Mouse (Mus musculus) liver, embryonic 14.5 days (tissue): ENCODE data around the gene Pikfyve. TPM values are rescaled to one million over a fixed set of nuclear protein-coding genes. Genes with fewer than 3 reads are reported as not detected.

Experiments
- ATAC-seq: fragments of 200-750 bp; cut with Nextera tagmentation; 2 replicates; pipeline ENCODE4 v1.8.0; 2017; ENCODE audit warnings: moderate number of reproducible peaks, mild to moderate bottlenecking, moderate library complexity; ENCODE audit not compliant: insufficient read depth
- DNase-seq, 3 experiments: peaks; one replicate each; pipeline ENCODE4 v3.0.0-alpha.2; 2012 to 2013; ENCODE audit warnings: low read depth in 3 of 3, low spot score in 3 of 3
- H3K27ac ChIP-seq: fragments of 300-500 bp; sonication (generic); 2 replicates; pipeline ENCODE4 v1.5.1; 2014; ENCODE audit warnings: moderate library complexity, mild to moderate bottlenecking, control low read depth, inconsistent platforms
- H3K27me3 ChIP-seq: fragments of 300-500 bp; sonication (generic); 2 replicates; pipeline ENCODE4 v1.6.1; 2014; ENCODE audit warnings: mild to moderate bottlenecking, low read length, moderate library complexity; ENCODE audit not compliant: control insufficient read depth, insufficient read depth
- H3K36me3 ChIP-seq: fragments of 300-500 bp; sonication (generic); replicated peaks from 2 replicates; pipeline ENCODE4 v1.6.1; 2014; ENCODE audit warnings: low read depth; ENCODE audit not compliant: control insufficient read depth, insufficient read depth
- H3K4me1 ChIP-seq, 2 experiments: fragments of 200-500 bp in 1 of 2; fragments of 300-500 bp in 1 of 2; sonication (generic) in 1 of 2; replicated peaks; 2 replicates each; pipeline ENCODE4 v1.6.1; 2012 to 2014; ENCODE audit warnings: antibody characterized with exemption in 1 of 2, inconsistent platforms in 1 of 2, low read length in 1 of 2; ENCODE audit not compliant: control insufficient read depth in 2 of 2, insufficient read depth in 2 of 2
- H3K4me2 ChIP-seq: fragments of 300-500 bp; sonication (generic); 2 replicates; pipeline ENCODE4 v1.6.1; 2014; ENCODE audit warnings: low read depth, mild to moderate bottlenecking, control low read depth, moderate library complexity
- H3K4me3 ChIP-seq, 2 experiments: fragments of 200-500 bp in 1 of 2; fragments of 300-500 bp in 1 of 2; sonication (generic) in 1 of 2; 2 replicates each; pipeline ENCODE4 v1.5.1; 2012 to 2014; ENCODE audit warnings: low read depth in 2 of 2, low read length in 2 of 2, mild to moderate bottlenecking in 2 of 2, control low read depth in 1 of 2, inconsistent platforms in 1 of 2, moderate library complexity in 1 of 2; ENCODE audit not compliant: insufficient read depth in 1 of 2
- H3K9ac ChIP-seq: fragments of 300-500 bp; sonication (generic); replicated peaks from 2 replicates; pipeline ENCODE4 v1.6.1; 2014; ENCODE audit warnings: mild to moderate bottlenecking, control low read depth, moderate library complexity
- H3K9me3 ChIP-seq: fragments of 300-500 bp; sonication (generic); 2 replicates; pipeline ENCODE4 v1.6.1; 2016; ENCODE audit warnings: low read length, mixed read lengths; ENCODE audit not compliant: control insufficient read depth
- CTCF ChIP-seq: IDR thresholded peaks from 2 replicates; pipeline ENCODE4 v1.5.1; 2016; ENCODE audit warnings: antibody characterized with exemption, low read depth, control low read depth
- EP300 ChIP-seq: IDR thresholded peaks from 2 replicates; pipeline ENCODE4 v1.6.1; 2016; ENCODE audit warnings: antibody characterized with exemption, low read depth
- WGBS: fragments of 180-500 bp; shearing (Covaris S2); extraction: QIAGEN DNeasy Blood & Tissue Kit; methylation state at CpG from one replicate; pipeline ENCODE4 v1.1.7; 2014; ENCODE audit not compliant: insufficient replicate concordance; 5-methylcytosine and 5-hydroxymethylcytosine counted together
- polyA plus RNA-seq, 2 experiments: library from polyadenylated mRNA; depleted of rRNA in 1 of 2; stranded (reverse) in 1 of 2; unstranded in 1 of 2; fragments of >200 nt; fragmentation: Nextera tagmentation in 1 of 2; extraction: Ambion mirVana in 1 of 2; gene quantifications; 2 replicates each; pipeline versions ENCODE4 v1.2.1 to v1.2.3; 2012 to 2014

Pikfyve gene
- polyA plus RNA-seq, 2 experiments = 2.6 to 5.1 TPM

DNA sequence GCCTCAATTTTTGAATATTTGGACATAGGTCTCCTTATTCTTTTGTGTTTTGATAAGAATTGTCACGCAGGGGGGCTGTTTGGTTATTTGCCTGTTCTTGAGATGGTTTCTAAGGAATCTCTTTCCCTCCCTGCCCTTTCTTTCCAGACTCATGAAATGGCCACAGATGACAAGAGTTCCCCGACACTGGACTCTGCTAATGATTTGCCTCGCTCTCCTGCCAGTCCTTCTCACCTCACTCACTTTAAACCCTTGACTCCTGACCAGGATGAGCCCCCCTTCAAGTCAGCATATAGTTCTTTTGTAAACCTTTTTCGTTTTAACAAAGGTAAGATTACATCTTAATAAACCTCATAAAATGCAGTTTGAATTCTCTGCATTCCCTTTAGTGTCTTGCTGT is 3.7 kb downstream of the Pikfyve start:
- WGBS = 67% methylated on average over 4 of the region's 4 CpGs
- no peak for DNase-seq

GRCm38 (mm10) chr1:65193226-65193625 is 6.7 kb downstream of the Pikfyve start:
- Histone ChIP-seq H3K4me3 (no peak overlapping the region), H3K4me1 (no peaks in the 10 kb centered on the region), H3K9me3 (no peaks in the 10 kb centered on the region), H3K27me3 (no peaks in the 10 kb centered on the region), H3K4me2 (no peak overlapping the region), H3K27ac (no peak overlapping the region), H3K9ac (no peak overlapping the region), H3K36me3 (peaks cover 7% of the 10 kb centered on the region; the same call in 1 of the 2 replicates)
- ATAC-seq = no peak
- 87% methylated on average over 2 of the region's 2 CpGs for WGBS
- TF ChIP-seq EP300 = no peak
- TF ChIP-seq CTCF = no peak
- no peak for DNase-seq

More for the DNA sequence above, 3.7 kb downstream of the Pikfyve start:
- Histone ChIP-seq H3K9ac (no peak overlapping the region), H3K27me3 (no peaks in the 10 kb centered on the region), H3K9me3 (no peaks in the 10 kb centered on the region), H3K4me2 (no peak overlapping the region), H3K36me3 (peaks cover 5% of the 10 kb centered on the region; the same call in 1 of the 2 replicates), H3K4me3 (no peak overlapping the region), H3K4me1 (peaks cover 8 to 11% of the 10 kb centered on the region in 2 experiments; a peak in 3 of 4 replicates), H3K27ac (no peak overlapping the region)
- no peak for ATAC-seq
- TF ChIP-seq EP300 = no peak
- TF ChIP-seq CTCF = no peak

DNA sequence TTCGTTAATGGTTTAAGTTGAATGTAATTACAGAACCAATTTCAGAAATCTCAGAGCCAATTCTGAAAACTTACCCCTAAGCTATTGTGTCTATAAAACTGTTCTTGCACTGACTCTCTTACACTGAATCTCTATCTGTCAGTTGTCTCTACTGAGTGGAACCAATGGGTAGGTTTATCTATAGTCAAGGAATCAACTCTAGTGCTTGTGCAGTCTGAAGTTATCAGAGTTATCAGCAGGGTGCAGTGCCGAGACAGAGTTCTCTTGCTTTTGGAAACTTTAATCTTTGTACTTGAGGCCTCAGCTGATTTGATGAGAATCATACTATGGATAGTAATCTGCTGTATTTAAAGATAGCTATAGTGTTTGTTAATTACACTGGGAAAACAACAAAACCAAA is 11.9 kb downstream of the Pikfyve start:
- ATAC-seq (no peak), DNase-seq (no peak)
- no peak overlapping the region for H3K9ac ChIP-seq
- peaks cover 3% of the 10 kb centered on the region for H3K36me3 ChIP-seq
- H3K4me3 ChIP-seq = no peak overlapping the region
- TF ChIP-seq EP300 = no peak
- no peak for TF ChIP-seq CTCF
- no peak overlapping the region for H3K27ac ChIP-seq
- no peaks in the 10 kb centered on the region for H3K9me3 ChIP-seq
- peaks cover 1 to 2% of the 10 kb centered on the region in 2 experiments; a peak in 1 of 4 replicates for H3K4me1 ChIP-seq
- no peaks in the 10 kb centered on the region for H3K27me3 ChIP-seq
- H3K4me2 ChIP-seq = no peak overlapping the region
- 46% methylated on average over 2 of the region's 2 CpGs for WGBS

DNA sequence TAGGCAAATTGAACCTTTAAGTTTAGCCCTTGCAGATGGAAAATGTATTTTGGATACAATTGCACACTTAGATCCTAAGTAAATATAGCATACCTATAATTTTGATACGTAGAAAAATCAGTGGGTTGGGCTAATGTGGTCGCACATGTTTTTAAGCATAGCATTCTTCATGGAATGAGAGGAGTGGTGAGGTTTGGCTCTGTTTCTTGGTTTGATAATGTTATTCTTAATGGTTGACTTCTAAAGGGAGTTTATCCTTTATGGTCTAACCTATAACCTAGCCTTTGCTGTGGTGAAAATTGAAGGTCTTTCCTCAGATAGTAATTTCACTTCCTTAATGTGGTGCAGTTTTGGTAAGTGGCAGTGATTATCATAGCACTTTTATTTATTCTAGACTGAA is 12.4 kb downstream of the Pikfyve start:
- Histone ChIP-seq H3K4me1 (peaks cover 1 to 2% of the 10 kb centered on the region in 2 experiments; a peak in 1 of 4 replicates), H3K9ac (no peak overlapping the region), H3K9me3 (no peaks in the 10 kb centered on the region), H3K4me2 (no peak overlapping the region), H3K4me3 (no peak overlapping the region), H3K27ac (no peak overlapping the region), H3K36me3 (peaks cover 5% of the 10 kb centered on the region), H3K27me3 (no peaks in the 10 kb centered on the region)
- no peak for DNase-seq
- TF ChIP-seq CTCF = no peak
- no peak for TF ChIP-seq EP300
- no peak for ATAC-seq
- 80% methylated on average over 2 of the region's 2 CpGs for WGBS

DNA sequence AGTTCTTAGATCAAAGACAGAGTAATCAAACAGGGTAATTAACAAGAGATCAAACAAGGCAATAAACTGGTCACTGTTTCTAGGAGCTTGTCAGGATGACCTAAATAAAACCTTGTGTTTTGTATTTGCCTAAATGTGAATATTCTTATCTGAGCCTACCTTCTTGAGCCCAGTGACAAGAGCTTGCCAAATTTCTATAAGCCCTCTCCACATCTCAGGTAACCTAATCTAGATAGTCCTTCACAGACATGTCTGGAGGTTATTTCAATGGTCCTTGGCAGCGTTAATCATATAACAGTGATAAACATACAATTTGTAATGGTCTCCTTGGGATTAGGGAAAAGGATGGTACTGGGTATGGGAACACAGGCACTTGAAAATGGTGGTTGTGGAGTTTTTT is 17.8 kb downstream of the Pikfyve start:
- Histone ChIP-seq H3K36me3 (peaks cover 11% of the 10 kb centered on the region), H3K27me3 (no peaks in the 10 kb centered on the region), H3K4me1 (no peaks in the 10 kb centered on the region), H3K4me3 (no peak overlapping the region), H3K4me2 (no peak overlapping the region), H3K27ac (no peak overlapping the region), H3K9me3 (no peaks in the 10 kb centered on the region), H3K9ac (no peak overlapping the region)
- 68% methylated on average over 1 of the region's 1 CpGs for WGBS
- no peak for TF ChIP-seq CTCF
- no peak for TF ChIP-seq EP300
- DNase-seq = no peak
- no peak for ATAC-seq
